Mouse (Mus musculus): ENCODE measurements around the gene Dhx58.

The Dhx58 gene

DNA sequence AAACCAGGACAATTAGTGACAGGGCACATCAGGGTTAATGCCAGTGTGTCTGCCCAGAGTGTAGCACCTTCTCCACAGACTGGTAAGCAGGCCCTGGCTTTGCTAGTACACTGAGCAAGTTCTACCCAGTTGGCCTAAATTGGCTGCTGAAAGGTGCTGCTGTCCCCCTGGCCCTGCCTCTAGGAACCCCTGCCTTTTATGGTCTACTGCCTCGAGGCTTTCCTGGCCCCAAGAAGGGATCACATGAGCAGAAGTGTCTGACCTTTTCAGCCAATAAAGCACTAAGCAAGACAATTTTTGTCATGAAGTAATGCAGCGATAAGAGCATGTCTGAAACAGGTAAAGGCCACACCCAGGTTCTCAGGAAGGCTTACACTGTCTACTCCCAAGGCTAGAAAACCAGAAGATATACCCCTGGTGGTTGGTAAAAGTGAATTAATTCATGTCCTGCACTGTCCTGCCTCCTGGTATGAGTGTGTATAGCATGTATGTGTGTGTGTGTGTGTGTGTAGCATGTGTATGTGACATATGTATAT, 18.5 kb upstream of the Dhx58 start:
- DNase-seq (ENCODE audit: extremely low read depth, low read depth, low spot score), result no peak

DNA sequence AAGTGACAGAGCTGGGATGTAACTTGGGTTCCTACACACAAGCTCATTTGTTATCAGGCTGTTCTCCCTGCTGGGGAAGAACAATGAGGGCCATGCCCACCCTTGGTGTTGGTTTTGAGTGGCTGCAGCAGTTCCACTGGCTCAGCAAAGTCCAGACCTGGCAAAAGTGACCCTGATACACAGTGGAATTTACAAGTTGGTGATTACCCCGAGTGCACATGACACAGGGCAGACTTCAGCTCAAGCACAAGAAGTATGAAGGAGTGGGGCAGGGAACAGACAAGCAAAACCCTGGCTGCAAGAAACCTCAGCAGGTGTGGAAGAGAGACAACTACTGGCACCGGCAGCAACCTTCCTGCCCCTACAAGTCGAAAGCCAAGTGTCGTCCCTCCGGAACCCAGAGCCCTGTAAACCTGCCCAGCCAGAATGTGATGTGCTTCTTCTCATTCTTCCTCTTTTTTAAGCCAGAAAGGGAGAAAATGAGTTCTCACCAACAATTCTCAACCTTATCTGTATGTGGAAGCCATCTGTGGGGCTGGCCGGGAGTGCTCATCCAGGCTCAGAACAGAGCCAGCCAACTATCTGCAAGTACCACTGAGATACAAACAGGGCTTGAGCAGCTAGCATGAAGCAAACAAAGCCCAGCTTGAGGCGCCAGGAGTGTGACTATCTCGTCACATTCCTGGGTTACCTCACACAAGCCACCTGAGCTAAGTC, 17.9 kb upstream of the Dhx58 start:
- DNase-seq (ENCODE audit: extremely low read depth, low read depth, low spot score), result no peak

DNA sequence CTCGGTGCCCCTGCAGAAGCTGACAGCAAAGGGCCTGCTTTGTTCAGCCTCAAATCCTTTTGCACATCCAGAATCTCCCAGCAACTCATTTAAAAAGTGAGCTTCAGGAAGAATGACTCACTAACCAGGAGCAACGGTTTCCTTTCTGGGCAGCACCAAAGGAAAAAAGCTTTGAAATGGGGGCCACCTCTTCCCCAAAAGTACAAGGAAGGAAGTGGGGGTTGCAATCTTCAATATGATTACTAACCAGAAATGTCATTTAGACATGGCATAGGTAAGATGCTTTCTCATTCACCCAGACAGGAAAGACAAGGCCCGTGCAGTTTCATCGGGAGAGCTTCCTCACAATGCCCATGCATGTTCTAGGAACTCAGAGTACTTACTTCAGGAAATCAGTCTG, 17.2 kb upstream of the Dhx58 start:
- DNase-seq (ENCODE audit: extremely low read depth, low read depth, low spot score), result no peak

DNA sequence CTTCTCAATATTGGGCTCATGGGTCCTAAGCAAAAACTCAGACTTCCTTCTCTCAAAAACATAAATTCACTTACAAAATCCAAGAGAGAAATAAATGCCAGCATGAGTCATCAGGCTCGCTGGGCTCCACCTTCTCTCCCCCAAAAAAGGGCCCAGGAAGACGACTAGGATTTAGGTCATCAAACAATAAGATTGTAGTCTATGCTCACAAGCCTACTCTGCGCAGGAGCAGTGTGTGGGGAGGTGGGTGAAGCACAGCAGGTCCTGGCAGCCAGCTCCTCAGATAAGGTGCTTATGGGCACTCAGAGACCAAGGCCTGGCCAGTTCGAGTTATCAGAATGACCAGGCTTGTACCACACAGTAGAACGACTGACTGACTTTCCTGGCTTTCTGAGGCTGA, 16.3 kb upstream of the Dhx58 start:
- DNase-seq (ENCODE audit: extremely low read depth, low read depth, low spot score), result no peak

DNA sequence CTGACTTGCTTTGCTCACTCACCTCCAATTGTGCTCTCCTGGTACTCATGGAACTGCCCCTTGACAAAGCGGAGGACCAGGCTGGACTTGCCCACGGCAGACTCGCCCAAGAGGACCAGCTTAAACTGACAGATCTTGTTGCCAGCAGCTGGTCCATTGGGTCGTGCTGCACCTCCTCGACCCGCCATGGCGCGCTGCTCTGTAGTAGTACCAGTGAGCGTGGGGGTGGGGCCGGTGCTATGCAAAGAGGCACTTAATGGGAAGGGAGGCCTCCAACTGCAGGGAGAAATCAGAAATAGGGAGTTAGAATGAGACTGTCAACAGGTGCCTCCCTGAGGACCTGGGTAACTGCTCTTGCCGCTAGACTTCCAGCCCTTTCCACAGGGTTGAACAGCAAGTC, 15.8 kb upstream of the Dhx58 start:
- DNase-seq (ENCODE audit: extremely low read depth, low read depth, low spot score), result no peak

DNA sequence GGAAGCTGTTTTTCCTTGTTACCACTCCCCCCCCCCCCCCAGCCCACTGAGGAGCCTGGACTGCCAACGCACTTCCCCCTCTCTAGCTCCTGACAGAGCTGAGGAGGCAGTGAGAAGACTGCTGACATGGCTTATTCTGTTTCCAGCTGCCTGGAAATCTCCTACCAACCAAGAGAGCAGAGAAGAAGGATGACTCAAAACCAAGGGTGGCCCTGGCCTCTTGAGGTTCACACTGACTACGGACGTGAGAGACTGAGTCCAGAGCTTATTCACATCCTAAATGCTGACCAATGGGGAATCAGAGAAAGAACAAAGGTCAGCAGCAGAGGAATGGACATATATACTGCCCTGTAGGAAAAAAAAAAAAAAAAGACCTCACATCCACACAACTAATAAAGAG, 15.2 kb upstream of the Dhx58 start:
- DNase-seq (ENCODE audit: extremely low read depth, low read depth, low spot score), result no peak

DNA sequence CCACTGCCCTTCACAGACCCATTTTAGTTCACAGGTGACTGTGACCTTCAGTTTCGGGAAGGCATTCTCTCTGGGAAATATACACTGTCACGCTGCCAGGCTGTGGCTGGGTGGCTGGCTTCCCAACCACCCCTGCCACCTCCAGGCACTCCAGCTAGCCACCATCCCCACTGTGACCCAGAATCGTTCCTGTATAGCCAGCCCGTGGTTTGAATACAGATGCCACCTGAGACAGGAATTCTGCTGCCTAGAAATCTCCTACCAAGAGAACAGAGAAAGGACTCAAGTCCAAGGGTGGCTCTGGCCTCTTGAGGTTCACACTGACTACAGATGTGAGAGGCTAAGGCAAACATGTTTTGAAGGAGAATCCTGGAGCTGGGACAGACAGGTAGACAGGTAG, 14.8 kb upstream of the Dhx58 start:
- DNase-seq (ENCODE audit: extremely low read depth, low read depth, low spot score), result no peak

DNA sequence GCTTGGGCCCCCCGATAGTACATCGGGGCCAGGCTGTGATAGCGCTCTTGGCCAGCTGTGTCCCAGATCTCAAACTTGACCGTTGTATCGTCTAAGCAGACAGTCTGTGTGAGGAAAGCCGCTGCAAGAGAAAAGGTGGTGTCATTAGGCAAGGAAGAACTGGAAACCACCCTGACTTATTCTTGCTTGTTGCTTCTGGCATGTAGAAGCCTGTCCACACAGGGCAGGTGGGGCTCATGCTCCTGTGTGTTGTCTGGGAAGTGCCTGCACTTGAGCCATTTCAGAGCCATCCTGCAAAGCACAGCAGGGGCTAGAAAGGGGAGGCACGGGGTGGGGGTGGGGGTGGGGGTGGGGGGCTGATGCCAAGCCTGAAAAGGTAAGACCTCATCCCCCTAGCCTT, 14.4 kb upstream of the Dhx58 start:
- no peak for DNase-seq (ENCODE audit: extremely low read depth, low read depth, low spot score)

DNA sequence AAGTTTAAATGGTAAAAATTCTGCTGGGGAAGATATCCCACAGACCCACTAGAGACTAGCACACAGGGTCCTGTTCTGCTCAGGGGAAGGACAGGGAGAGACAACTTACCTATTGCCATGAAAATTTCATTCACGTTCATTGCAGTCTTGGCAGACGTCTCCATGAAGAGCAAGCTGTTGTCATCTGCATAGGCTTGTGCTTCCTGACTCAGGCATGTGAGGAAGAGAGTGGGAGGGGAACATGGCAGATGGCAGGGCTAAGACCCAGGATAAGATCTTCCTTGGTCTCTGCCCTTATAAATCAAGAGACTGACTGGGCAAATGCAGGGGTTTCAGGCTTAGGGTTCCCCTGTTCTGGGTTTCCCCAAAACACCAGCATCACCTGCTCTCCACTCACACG, 12.6 kb upstream of the Dhx58 start:
- no peak for DNase-seq (ENCODE audit: extremely low read depth, low read depth, low spot score)

DNA sequence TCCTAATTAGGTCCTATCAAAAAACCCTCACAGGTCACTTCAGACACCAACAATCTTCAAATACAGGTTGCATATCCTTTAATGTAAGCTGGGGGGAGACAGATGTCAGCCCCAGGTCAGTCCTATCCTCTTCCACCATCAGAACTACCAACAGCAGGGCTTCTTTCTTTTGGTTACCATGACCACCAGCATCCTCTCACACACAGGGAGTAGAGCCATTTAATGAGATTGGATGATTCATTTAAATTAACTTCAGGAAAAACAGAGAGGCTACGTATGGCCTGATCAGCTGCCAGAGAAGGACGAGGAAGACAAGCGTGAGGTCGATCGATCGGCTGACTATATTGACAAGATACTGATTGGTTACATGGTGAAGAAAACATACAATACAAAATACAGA, 10.9 kb upstream of the Dhx58 start:
- no peak for DNase-seq (ENCODE audit: extremely low read depth, low read depth, low spot score)

DNA sequence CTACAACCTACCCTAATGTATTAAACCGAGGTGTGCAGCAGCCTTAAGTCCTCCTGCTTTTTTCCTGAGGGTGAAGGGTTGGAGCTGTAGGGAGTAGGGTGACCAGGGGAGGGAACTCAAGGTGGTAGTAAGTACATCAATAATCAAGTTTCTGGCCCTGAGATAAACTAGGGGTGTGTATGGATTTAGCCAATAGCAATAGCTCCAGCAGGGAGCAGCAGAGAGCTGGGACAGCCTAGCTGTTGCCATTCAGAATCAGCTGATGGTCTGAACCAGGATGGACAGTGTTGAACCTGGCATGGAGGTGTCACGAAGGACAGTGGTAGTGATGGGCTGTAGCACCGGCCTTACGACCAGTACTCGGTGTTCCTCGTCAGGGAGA, 10.5 kb upstream of the Dhx58 start:
- no peak for DNase-seq (ENCODE audit: extremely low read depth, low read depth, low spot score)

DNA sequence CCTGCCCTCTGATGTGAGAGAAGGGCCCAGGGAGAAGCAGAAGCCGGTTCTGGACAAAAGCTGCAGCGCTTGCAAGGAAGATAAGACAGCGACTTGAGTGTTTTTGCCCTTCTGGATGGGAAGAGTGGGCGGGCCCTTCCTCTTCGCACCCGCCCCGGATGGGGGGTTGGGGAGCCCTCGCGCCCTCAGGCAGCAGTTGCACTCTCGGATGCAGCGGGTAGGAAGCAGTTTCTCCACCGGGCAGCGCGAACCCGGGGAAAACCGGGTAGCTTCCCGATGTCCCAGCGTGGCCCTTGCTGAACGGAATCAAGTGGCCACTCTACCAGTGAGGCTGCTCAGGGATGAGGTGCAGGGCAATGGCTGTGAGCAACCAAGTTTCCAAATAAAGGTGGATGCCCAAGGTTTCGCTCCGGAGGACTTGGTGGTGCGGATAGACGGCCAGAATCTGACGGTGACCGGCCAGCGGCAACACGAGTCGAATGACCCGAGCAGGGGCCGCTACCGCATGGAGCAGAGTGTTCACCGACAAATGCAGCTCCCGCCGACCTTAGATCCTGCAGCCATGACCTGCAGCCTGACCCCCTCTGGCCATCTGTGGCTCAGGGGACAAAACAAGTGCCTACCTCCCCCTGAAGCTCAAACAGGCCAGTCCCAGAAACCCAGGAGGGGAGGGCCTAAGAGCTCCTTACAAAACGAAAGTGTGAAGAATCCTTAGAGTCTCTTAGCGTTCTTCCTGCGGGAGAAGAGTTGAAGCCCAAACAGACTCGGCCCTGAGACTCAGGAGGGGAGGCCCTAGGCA, 9.9 kb upstream of the Dhx58 start, which contains the start of gene Hspb9:
Gene Hspb9, plus strand, starts transcription at position 116 of the 799 bp plus-strand sequence.
- no peak for DNase-seq (ENCODE audit: extremely low read depth, low read depth, low spot score)

DNA sequence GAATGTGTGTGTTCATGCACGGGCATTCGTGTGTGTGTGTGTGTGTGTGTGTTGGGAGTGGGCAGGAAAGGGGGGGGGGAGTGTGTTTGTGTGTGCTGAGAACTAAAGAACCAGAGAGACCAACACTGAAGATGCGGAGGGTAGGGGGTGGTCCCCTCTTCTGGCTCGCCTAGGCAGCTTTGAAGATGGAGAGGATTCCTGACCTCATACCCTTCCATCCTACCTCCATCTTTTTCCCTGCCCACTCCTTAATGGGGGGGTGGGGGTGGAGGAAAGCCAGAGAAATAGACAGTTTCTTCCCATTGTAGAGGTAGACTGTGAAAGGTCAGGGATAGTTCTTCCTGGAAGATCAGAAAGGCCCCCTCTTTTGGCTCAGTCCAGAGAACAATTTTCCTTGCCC, 9.1 kb upstream of the Dhx58 start:
- DNase-seq (ENCODE audit: extremely low read depth, low read depth, low spot score), result no peak

DNA sequence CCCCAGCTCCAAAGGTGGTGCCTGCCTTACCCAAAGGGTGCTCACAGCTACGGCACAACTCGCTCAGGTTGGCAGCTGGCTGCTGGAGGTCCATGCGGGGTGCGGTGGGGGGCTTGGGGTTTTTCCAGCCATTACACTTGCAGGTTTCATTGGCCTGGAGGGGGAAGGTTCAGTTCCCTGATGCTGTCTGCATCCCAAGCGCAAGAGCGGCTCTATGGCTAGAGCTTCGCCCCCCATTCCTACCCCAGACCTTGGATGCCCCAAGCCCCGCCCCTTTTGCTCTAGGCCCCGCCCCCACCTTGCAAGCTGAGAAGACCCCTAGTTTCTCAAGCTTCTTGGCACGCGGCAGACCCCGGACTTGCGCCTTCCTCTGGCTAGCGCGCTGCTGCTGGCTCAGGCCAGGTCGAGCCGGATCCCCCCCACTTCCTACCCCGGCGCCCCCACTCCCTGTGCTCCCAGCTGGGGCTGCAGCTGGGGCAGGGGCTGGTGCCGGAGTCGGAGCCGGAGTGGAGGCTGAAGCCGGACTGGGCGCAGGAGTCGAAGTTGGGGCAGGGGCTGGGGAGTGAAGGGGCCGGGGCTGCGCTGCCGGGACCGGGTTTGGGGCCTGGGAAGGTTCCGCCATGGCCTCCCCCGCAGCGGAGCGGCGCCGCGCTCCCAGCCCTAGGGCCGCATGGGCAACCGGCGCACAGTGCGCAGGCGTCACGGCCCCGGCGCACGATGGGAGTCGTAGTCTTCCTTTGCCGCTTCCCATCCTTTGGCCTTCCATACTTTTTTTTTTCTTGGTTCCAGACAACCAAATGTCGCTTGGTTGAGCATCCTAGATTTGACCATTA, 7.9 kb upstream of the Dhx58 start, which contains the start of gene Kat2a:
Gene Kat2a, minus strand, starts transcription at position 683 of the 833 bp plus-strand sequence.
- DNase-seq (ENCODE audit: extremely low read depth, low read depth, low spot score), result no peak

DNA sequence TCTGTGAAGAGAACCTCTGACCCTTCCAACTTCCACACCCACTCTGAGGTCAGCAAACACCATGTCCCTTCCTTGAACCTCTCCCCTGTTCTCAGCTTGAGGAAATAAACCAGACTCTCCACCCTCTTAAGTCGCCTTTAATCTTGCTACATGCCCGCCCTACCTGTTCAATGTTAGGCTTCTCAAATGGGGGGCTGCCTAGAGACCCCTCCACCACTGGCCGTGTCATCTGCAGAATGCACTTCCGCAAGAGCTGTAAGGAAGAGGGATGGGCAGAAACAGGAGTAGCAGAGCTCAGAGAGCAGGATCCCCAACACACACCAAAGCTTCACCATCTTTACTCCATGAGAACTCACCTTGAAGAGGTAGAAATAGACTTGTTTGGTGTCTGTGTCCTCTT, 6.9 kb upstream of the Dhx58 start:
- no peak for DNase-seq (ENCODE audit: extremely low read depth, low read depth, low spot score)

DNA sequence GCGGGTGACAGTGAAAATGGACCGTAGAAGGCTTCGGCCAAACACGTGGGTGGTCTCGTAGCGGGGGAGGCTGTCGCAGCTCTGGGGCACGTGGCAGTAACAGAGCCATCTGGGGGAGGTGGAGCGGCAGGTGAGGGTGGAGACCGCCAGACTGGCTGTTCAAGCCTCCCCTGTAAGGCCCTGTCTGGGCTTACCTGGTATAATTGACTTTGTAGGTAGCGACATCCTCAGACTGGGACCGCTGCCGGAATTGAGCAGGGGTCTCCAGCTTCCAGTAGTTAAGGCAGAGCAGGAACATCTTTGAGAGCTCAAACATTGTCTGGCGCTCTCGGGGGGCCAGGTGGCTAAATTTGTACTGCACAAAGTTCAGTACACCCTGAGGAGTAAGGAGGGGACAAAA, 6.5 kb upstream of the Dhx58 start:
- DNase-seq (ENCODE audit: extremely low read depth, low read depth, low spot score), result no peak

DNA sequence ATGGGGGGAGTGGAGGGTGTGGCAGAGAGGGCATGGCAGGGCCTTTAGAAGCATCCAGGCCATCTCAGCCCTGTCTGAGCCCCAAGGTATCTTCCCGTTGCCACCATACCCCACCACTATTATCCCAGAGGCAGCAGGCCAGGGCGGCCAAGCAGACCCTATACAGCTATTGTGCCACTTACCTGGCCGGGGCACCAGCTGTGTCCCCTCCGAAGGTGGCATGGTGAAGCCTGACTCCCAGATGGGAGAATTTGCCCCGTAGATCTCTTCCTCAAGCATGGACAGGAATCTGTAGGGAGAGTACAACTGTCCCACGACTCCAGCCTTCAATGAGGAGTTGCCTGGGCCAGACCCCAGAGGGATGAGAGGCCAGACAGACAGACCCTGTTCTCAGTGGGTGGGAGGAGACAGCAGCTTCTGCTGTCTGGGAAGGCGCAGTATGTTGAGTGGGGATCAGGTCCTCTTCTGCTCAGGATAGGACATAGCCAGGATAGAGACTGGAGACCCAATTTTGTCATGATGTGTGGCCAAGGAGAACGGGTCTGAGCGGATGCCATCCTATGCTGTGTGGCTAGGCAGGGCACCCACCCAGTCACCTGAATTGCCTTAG, 5.2 kb upstream of the Dhx58 start:
- no peak for DNase-seq (ENCODE audit: extremely low read depth, low read depth, low spot score)

DNA sequence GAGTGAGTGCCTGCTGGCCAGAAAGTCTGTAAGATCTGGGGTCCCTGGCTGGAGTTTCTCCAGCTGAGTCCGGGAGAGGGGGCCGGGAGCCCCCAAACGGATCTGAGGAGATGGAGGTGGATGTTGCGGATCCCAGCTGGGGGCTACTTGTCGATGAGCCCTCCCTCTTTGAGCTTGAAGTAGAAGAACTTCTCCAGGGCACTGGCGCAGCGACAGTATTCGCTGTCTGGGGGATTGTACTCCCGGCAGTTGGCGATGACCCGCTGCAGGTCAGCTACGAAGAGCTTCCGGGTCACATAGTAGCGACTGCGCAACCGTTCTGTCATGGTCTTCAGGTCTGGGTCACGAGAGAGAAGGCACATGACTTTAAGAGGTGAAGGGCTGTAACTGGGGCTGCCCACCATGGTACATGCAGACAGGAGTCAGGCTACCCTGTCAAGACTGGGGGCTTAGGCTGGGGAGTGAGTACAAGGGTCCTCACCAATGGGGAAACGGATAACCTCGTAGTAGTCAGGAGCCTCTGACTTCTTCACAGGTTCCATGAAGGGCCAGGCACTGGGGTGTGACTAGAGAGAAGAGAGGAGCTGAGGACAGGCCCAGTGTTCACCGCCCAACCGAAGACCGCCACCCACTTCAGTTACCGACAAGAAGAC, 1.1 kb upstream of the Dhx58 start:
- DNase-seq (ENCODE audit: extremely low read depth, low read depth, low spot score), result no peak

DNA sequence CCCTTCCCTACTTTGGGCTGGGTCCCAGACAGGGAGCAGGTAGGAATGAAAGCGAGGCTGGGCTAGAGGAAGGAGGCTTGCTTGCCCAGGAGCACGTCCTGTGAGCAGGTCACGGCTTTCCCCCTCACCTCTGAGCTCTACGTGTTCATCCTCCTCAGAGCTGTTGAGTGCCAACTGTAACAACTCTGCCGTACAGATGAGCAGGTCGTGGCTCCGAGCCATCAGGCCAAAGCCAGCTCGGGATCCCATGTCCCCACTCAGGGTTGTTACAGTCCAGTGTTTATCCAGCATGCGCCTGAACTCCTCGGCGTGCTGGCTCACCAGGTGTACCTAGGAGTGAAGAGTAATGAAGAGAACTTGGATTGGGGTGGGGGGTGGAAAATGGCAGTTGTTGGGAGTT, 705 bp downstream of the Dhx58 start:
- no peak for DNase-seq (ENCODE audit: extremely low read depth, low read depth, low spot score)

DNA sequence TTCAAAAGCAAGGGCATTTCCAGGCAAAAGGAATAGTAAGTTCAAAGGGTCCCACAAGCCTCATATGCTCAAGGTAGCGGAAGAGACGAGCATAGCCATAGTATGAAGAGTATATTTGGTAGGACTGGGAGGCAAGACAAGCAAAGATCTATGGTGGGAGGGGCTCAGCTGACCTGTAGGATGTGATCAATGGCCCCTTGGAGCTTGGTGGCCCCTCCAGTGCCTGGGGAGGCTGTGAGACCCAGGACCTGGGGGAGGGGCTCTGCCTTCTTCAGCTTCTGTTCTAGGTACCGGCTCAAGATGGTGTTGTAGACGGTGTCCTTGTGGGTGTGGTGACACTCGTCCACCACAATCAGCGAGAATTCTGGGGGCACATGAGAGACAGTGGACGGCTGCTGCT, 1.2 kb downstream of the Dhx58 start:
- DNase-seq (ENCODE audit: extremely low read depth, low read depth, low spot score), result no peak
